Mouse (Mus musculus): ENCODE results near the gene C1ql4. TPM values are rescaled to one million over a fixed set of nuclear protein-coding genes. Genes with fewer than 3 reads are reported as not detected.
"Not testable (repeated sequence)": the region's sequence is repeated elsewhere in the genome, so short reads cannot be mapped to it uniquely, and the experiment has no call there.

The C1ql4 gene
- polyA plus RNA-seq, 1 experiment from 2014 or later = 0.22 TPM

DNA sequence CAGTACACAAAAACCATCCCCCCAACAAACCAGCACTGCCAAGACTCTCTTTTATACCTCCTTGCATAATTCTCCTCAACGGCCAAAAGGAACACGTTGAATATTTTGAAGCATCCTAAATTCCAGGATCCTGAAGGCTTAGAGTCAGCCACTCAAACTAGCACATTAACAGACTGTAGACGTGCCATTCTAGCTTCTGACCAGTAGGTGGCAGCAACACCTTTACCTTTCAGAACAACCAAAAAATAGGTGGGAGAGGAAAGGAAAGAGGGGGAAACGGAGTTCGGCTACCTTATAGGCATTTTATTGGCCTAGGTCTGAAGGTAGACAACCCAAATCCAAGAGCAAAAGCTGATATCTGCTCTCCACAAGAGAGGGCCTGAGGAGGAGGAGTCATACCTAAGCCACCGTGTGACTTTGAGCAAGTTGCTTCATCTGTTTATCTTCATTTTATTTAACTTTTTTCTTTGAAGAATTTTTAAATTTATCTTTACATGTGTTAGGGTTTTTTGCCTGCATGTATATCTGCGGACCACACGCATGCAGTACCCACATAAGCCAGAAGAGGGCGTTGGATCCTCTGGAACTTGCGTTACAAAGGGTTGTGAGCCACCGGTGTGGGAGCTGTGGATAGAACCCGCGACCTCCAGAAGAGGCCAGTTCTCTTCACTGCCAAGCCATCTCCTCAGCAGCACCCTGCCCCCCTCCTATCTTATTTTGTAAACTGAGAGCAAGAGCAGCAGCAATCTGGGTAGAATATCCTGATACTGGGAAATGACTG, 38.0 kb downstream of the C1ql4 start:
- WGBS = 33% methylated on average over 13 of the region's 13 CpGs
- peaks cover 8% of the 10 kb centered on the region for H3K27me3 ChIP-seq (ENCODE audit: control insufficient read depth, insufficient read depth, low read length)

DNA sequence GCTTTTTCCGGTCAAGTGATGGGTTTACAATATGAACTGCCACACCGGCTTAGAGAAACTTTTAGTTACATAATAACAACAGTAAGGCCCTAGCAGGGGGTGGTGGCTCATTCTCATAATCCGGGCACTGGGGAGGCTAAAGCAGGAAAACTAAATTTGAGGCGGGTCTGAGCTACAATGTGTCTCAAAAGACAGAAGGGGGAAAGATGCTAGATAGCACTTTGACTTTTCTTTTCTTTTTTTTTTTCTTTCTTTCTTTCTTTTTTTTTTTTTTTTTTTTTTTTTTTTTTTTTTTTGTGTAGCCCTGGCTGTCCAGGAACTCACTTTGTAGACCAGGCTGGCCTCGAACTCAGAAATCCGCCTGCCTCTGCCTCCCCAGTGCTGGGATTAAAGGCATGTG, 41.9 kb downstream of the C1ql4 start:
- not testable (repeated sequence) for ATAC-seq (ENCODE audit: insufficient number of reproducible peaks, insufficient read depth, low FRiP score, low read depth); H3K4me3 ChIP-seq (ENCODE audit: low read depth, low read length); H3K27me3 ChIP-seq (ENCODE audit: control insufficient read depth, insufficient read depth, low read length); H3K36me3 ChIP-seq (ENCODE audit: control insufficient read depth, insufficient read depth, low read length); H3K9me3 ChIP-seq (ENCODE audit: control insufficient read depth, low read depth, low read length); H3K27ac ChIP-seq (ENCODE audit: low read length); H3K4me2 ChIP-seq (replicated peaks; ENCODE audit: low read depth, low read length); H3K9ac ChIP-seq (replicated peaks; ENCODE audit: low read depth, low read length); H3K4me1 ChIP-seq (ENCODE audit: control insufficient read depth, insufficient read depth, low read length)
- 87% methylated on average over 6 of the region's 6 CpGs for WGBS

More for the DNA sequence above, 38.0 kb downstream of the C1ql4 start:
- Histone ChIP-seq H3K4me1 (ENCODE audit: control insufficient read depth, insufficient read depth, low read length) (no peaks in the 10 kb centered on the region), H3K4me2 (replicated peaks; ENCODE audit: low read depth, low read length) (no peak overlapping the region), H3K27ac (ENCODE audit: low read length) (no peak overlapping the region), H3K36me3 (ENCODE audit: control insufficient read depth, insufficient read depth, low read length) (no peaks in the 10 kb centered on the region), H3K4me3 (ENCODE audit: low read depth, low read length) (no peak overlapping the region), H3K9ac (replicated peaks; ENCODE audit: low read depth, low read length) (no peak overlapping the region), H3K9me3 (ENCODE audit: control insufficient read depth, low read depth, low read length) (no peaks in the 10 kb centered on the region)
- no peak for ATAC-seq (ENCODE audit: insufficient number of reproducible peaks, insufficient read depth, low FRiP score, low read depth)

DNA sequence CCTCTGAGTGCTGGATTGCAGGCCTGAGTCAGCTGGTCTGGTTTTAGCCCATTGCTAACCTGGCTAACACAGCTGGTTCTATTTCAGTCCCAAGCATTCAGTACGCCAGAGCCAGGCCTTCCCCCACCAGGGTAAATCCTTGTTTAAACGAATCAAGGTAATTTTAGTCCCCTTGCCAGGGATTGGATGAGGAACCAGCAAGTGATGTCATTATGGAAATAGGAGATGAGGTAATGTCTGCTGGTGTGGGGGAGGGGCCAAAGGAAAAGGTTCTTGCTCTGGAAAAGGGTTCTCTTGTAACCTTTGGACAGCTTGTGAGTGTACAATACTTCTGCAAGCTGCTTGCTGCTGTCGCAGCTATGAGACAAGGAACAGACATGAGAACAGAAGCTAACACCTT, 42.8 kb downstream of the C1ql4 start:
- no peak overlapping the region for H3K27ac ChIP-seq (ENCODE audit: low read length)
- no peaks in the 10 kb centered on the region for H3K36me3 ChIP-seq (ENCODE audit: control insufficient read depth, insufficient read depth, low read length)
- H3K27me3 ChIP-seq (ENCODE audit: control insufficient read depth, insufficient read depth, low read length) = no peaks in the 10 kb centered on the region
- no peak overlapping the region for H3K4me3 ChIP-seq (ENCODE audit: low read depth, low read length)
- ATAC-seq (ENCODE audit: insufficient number of reproducible peaks, insufficient read depth, low FRiP score, low read depth) = 0 out of 2 replicates have a peak, but pooled peaks have one; percentile 23
- 23% methylated on average over 3 of the region's 3 CpGs for WGBS
- H3K9me3 ChIP-seq (ENCODE audit: control insufficient read depth, low read depth, low read length) = no peaks in the 10 kb centered on the region
- no peak overlapping the region for H3K9ac ChIP-seq (replicated peaks; ENCODE audit: low read depth, low read length)
- H3K4me1 ChIP-seq (ENCODE audit: control insufficient read depth, insufficient read depth, low read length) = no peaks in the 10 kb centered on the region
- no peak overlapping the region for H3K4me2 ChIP-seq (replicated peaks; ENCODE audit: low read depth, low read length)

DNA sequence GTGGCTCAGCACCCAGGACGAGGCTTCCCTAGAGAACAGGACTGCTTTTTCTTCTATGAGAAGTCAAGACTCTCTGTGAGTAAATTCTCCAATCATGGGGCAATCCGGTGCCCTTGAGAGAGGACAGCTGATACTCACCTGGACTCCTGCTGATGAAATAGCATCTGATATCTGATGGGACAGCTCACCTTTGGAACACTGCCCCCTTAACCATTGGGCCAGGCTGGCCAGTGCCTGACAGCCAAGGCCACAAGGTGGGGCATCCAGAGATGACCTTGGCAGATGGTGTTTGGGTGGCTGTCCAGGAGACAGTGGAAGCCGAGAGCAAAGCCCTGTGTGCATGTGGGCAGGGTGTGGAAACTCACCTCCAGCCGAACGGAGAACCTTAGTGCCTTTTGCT, 45.3 kb downstream of the C1ql4 start:
- Histone ChIP-seq H3K9me3 (ENCODE audit: control insufficient read depth, low read depth, low read length) (no peaks in the 10 kb centered on the region), H3K4me2 (replicated peaks; ENCODE audit: low read depth, low read length) (no peak overlapping the region), H3K4me1 (ENCODE audit: control insufficient read depth, insufficient read depth, low read length) (no peaks in the 10 kb centered on the region), H3K9ac (replicated peaks; ENCODE audit: low read depth, low read length) (no peak overlapping the region), H3K4me3 (ENCODE audit: low read depth, low read length) (no peak overlapping the region), H3K27ac (ENCODE audit: low read length) (no peak overlapping the region), H3K27me3 (ENCODE audit: control insufficient read depth, insufficient read depth, low read length) (no peaks in the 10 kb centered on the region), H3K36me3 (ENCODE audit: control insufficient read depth, insufficient read depth, low read length) (no peaks in the 10 kb centered on the region)
- 78% methylated on average over 5 of the region's 5 CpGs for WGBS
- no peak for ATAC-seq (ENCODE audit: insufficient number of reproducible peaks, insufficient read depth, low FRiP score, low read depth)

DNA sequence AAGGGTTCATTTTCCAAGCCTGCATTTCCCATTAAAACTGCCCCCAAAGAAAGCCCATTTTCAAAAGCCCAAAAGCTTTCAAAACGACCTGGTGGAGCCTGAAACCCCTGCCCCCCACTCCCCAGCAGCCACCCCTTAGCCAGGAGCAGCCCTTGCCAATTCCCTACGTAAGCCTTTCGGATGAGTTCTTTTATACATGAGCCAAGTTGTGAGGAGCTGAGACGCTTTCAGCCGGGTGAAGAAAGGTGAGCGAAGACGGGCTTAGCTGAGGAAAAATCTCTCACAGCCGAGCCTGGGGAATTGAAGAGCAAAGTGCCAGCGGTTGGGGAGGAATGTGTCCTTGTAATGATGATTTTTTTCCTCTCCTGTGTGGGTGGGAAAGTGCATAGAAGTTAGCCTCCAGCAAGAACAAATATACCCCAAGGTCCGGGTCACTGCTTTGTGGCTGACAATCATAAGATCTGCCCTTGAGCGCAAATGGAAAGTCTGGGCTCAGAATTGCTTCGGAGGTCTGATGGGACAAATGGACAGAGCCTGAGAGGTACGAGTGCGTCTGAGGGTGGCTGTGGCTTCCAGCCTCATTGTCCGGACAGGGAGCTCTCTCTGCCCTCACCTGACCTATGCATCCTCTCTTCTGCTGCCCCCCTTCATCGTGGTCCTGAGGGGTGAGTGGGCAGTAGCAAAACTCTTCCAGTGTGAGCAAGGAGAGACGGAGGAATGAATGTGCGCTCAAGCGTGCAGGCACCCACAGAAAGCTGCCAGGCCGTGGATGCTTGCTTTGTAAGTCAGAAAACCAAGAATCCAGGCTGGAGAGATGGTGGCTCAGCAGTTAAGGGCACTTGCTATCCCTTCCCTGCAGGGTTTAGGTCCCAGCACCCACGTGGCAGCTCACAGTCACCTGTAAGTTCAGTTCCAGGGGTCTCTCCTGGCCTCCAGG, 46.4 kb downstream of the C1ql4 start:
- no peaks in the 10 kb centered on the region for H3K9me3 ChIP-seq (ENCODE audit: control insufficient read depth, low read depth, low read length)
- ATAC-seq (ENCODE audit: insufficient number of reproducible peaks, insufficient read depth, low FRiP score, low read depth) = no peak
- H3K36me3 ChIP-seq (ENCODE audit: control insufficient read depth, insufficient read depth, low read length) = peaks cover 6% of the 10 kb centered on the region
- no peak overlapping the region for H3K4me3 ChIP-seq (ENCODE audit: low read depth, low read length)
- no peak overlapping the region for H3K27ac ChIP-seq (ENCODE audit: low read length)
- H3K4me1 ChIP-seq (ENCODE audit: control insufficient read depth, insufficient read depth, low read length) = no peaks in the 10 kb centered on the region
- H3K4me2 ChIP-seq (replicated peaks; ENCODE audit: low read depth, low read length) = no peak overlapping the region
- H3K9ac ChIP-seq (replicated peaks; ENCODE audit: low read depth, low read length) = no peak overlapping the region
- no peaks in the 10 kb centered on the region for H3K27me3 ChIP-seq (ENCODE audit: control insufficient read depth, insufficient read depth, low read length)
- WGBS = 53% methylated on average over 21 of the region's 21 CpGs

DNA sequence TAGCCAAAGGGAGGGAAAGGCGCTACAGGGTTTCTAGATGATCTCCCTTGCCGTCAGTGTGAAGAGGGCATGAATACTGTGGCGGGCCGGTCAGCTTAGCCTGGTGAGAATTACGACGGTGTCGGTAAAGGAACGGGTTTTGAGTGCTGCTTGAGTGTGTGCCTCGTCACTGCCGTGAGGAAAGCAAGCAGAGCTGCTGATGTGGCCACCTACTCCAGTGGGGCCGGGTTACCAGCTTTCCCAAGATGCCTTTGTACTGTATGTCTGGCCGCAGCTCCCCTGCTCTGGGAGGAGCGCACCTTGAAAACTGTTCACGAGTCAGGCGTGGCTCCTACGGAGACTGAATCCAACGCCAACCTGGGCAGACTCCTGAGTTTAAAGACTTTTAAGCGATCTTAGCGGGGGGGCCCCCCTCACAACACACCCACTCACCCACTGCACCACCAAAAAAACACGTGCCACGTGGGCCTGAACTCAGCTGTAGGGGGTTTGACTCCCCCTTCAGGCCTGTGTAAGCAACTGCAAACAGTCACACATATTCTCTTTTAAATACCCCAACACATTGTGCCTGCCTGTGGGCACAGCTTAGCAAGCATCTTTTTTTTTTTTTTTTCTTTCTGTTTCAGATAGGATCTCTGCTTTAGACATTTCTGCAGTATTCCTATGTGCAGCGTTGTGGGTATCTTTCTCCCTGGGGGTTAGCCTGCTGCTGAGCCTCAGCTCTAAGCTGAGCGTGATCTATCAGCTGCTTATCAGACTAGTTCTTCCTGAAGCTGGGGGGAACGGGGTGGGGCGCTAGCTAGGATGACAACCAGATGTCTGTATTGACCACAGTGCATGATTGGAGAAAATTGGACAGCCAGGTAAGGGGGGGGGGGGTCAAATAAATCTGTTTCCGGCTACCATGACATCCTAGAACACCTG, 47.4 kb downstream of the C1ql4 start:
- ATAC-seq (ENCODE audit: insufficient number of reproducible peaks, insufficient read depth, low FRiP score, low read depth) = no peak
- WGBS = 60% methylated on average over 26 of the region's 26 CpGs

DNA sequence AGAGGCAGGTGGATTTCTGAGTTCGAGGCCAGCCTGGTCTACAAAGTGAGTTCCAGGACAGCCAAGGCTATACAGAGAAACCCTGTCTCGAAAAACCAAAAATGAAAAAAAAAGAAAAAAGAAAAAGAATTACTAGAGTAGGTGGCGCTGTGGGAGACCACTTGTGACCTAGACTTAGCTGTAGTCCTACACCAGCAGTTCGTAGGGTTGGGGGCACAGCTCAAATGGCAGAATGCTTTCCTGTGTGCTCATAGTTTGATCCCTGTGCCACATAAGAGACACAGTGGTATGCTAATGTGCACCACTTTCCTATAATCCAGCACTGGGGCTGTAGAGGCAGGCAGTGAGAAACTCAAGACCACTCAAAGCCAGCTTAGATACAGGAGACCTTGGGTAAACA, 48.3 kb downstream of the C1ql4 start:
- 76% methylated on average over 4 of the region's 4 CpGs for WGBS
- H3K9me3 ChIP-seq (ENCODE audit: control insufficient read depth, low read depth, low read length) = no peaks in the 10 kb centered on the region
- no peaks in the 10 kb centered on the region for H3K4me1 ChIP-seq (ENCODE audit: control insufficient read depth, insufficient read depth, low read length)
- H3K27me3 ChIP-seq (ENCODE audit: control insufficient read depth, insufficient read depth, low read length) = no peaks in the 10 kb centered on the region
- peaks cover 19% of the 10 kb centered on the region for H3K36me3 ChIP-seq (ENCODE audit: control insufficient read depth, insufficient read depth, low read length)
- H3K27ac ChIP-seq (ENCODE audit: low read length) = no peak overlapping the region
- no peak for ATAC-seq (ENCODE audit: insufficient number of reproducible peaks, insufficient read depth, low FRiP score, low read depth)
- H3K4me2 ChIP-seq (replicated peaks; ENCODE audit: low read depth, low read length) = no peak overlapping the region
- no peak overlapping the region for H3K4me3 ChIP-seq (ENCODE audit: low read depth, low read length)
- H3K9ac ChIP-seq (replicated peaks; ENCODE audit: low read depth, low read length) = no peak overlapping the region

More for the DNA sequence above, 47.4 kb downstream of the C1ql4 start:
- Histone ChIP-seq H3K36me3 (ENCODE audit: control insufficient read depth, insufficient read depth, low read length) (peaks cover 14% of the 10 kb centered on the region), H3K9ac (replicated peaks; ENCODE audit: low read depth, low read length) (no peak overlapping the region), H3K4me3 (ENCODE audit: low read depth, low read length) (no peak overlapping the region), H3K4me1 (ENCODE audit: control insufficient read depth, insufficient read depth, low read length) (no peaks in the 10 kb centered on the region), H3K27me3 (ENCODE audit: control insufficient read depth, insufficient read depth, low read length) (no peaks in the 10 kb centered on the region), H3K27ac (ENCODE audit: low read length) (no peak overlapping the region), H3K9me3 (ENCODE audit: control insufficient read depth, low read depth, low read length) (no peaks in the 10 kb centered on the region), H3K4me2 (replicated peaks; ENCODE audit: low read depth, low read length) (no peak overlapping the region)

DNA sequence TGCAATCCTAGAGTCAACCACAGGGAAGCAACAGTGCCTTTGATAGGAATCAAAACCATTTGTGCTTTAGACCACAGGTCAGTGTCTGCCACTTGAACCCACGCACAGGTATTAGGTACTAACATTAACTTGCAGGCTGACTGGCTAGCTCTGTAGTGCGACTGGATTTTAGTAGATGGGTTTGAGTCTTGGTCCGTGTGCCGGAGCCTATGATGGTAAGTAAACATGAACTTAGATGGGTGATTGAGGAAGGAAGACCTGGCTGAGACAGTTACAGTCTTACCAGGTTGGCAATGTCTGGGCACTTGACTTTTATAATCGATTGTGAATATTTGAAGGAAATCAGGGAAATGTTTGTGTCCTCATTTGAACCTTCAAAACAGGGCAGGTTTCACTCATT, 48.8 kb downstream of the C1ql4 start:
- Histone ChIP-seq H3K36me3 (ENCODE audit: control insufficient read depth, insufficient read depth, low read length) (peaks cover 19% of the 10 kb centered on the region), H3K27me3 (ENCODE audit: control insufficient read depth, insufficient read depth, low read length) (no peaks in the 10 kb centered on the region), H3K4me2 (replicated peaks; ENCODE audit: low read depth, low read length) (no peak overlapping the region), H3K9ac (replicated peaks; ENCODE audit: low read depth, low read length) (no peak overlapping the region), H3K4me1 (ENCODE audit: control insufficient read depth, insufficient read depth, low read length) (no peaks in the 10 kb centered on the region), H3K27ac (ENCODE audit: low read length) (no peak overlapping the region), H3K9me3 (ENCODE audit: control insufficient read depth, low read depth, low read length) (no peaks in the 10 kb centered on the region), H3K4me3 (ENCODE audit: low read depth, low read length) (no peak overlapping the region)
- ATAC-seq (ENCODE audit: insufficient number of reproducible peaks, insufficient read depth, low FRiP score, low read depth) = no peak
- WGBS = 91% methylated on average over 5 of the region's 5 CpGs
